Mouse (Mus musculus): Measurements from ENCODE around the gene Afap1. TPM values are rescaled to one million over a fixed set of nuclear protein-coding genes. Genes with fewer than 3 reads are reported as not detected.

Gene Afap1
- polyA plus RNA-seq, 1 experiment from 2014 or later, result 73.7 TPM

- Histone ChIP-seq H3K36me3 (ENCODE audit: control insufficient read depth, insufficient read depth, low read length) (no peaks in the 10 kb centered on the region), H3K27ac (ENCODE audit: low read depth, low read length) (no peak overlapping the region), H3K4me2 (ENCODE audit: low read depth, low read length) (no peak overlapping the region), H3K27me3 (ENCODE audit: control insufficient read depth, insufficient read depth, low read length) (no peaks in the 10 kb centered on the region), H3K4me1 (ENCODE audit: control insufficient read depth, insufficient read depth, low read length) (no peaks in the 10 kb centered on the region), H3K9ac (replicated peaks; ENCODE audit: low read depth, low read length) (no peak overlapping the region), H3K4me3 (ENCODE audit: low read depth, low read length) (no peak overlapping the region), H3K9me3 (ENCODE audit: control insufficient read depth, low read length) (no peaks in the 10 kb centered on the region)
- ATAC-seq (ENCODE audit: low read depth), result no peak
- 93% methylated on average over 5 of the region's 5 CpGs for WGBS
These were observed 16.9 kb upstream of the Afap1 start for GRCm38 (mm10) chr5:35876236-35876635.

GRCm38 (mm10) chr5:35879199-35879598 is 13.9 kb upstream of the Afap1 start:
- H3K9ac ChIP-seq (replicated peaks; ENCODE audit: low read depth, low read length), result no peak overlapping the region
- no peaks in the 10 kb centered on the region for H3K27me3 ChIP-seq (ENCODE audit: control insufficient read depth, insufficient read depth, low read length)
- H3K4me3 ChIP-seq (ENCODE audit: low read depth, low read length), result no peak overlapping the region
- no peaks in the 10 kb centered on the region for H3K4me1 ChIP-seq (ENCODE audit: control insufficient read depth, insufficient read depth, low read length)
- H3K9me3 ChIP-seq (ENCODE audit: control insufficient read depth, low read length), result no peaks in the 10 kb centered on the region
- 53% methylated on average over 8 of the region's 8 CpGs for WGBS
- no peaks in the 10 kb centered on the region for H3K36me3 ChIP-seq (ENCODE audit: control insufficient read depth, insufficient read depth, low read length)
- peak; percentile 61; the same call in 1 of the 2 replicates for ATAC-seq (ENCODE audit: low read depth)
- no peak overlapping the region for H3K27ac ChIP-seq (ENCODE audit: low read depth, low read length)
- H3K4me2 ChIP-seq (ENCODE audit: low read depth, low read length), result no peak overlapping the region

GRCm38 (mm10) chr5:35882391-35882790 is 10.7 kb upstream of the Afap1 start:
- H3K36me3 ChIP-seq (ENCODE audit: control insufficient read depth, insufficient read depth, low read length), result no peaks in the 10 kb centered on the region
- no peak for ATAC-seq (ENCODE audit: low read depth)
- H3K9me3 ChIP-seq (ENCODE audit: control insufficient read depth, low read length), result no peaks in the 10 kb centered on the region
- H3K27me3 ChIP-seq (ENCODE audit: control insufficient read depth, insufficient read depth, low read length), result no peaks in the 10 kb centered on the region
- H3K4me1 ChIP-seq (ENCODE audit: control insufficient read depth, insufficient read depth, low read length), result no peaks in the 10 kb centered on the region
- H3K4me3 ChIP-seq (ENCODE audit: low read depth, low read length), result no peak overlapping the region
- no peak overlapping the region for H3K27ac ChIP-seq (ENCODE audit: low read depth, low read length)
- H3K9ac ChIP-seq (replicated peaks; ENCODE audit: low read depth, low read length), result no peak overlapping the region
- no peak overlapping the region for H3K4me2 ChIP-seq (ENCODE audit: low read depth, low read length)
- 46% methylated on average over 9 of the region's 9 CpGs for WGBS

GRCm38 (mm10) chr5:35884262-35884661 is 8.9 kb upstream of the Afap1 start:
- H3K27ac ChIP-seq (ENCODE audit: low read depth, low read length), result no peak overlapping the region
- H3K4me2 ChIP-seq (ENCODE audit: low read depth, low read length), result no peak overlapping the region
- no peaks in the 10 kb centered on the region for H3K4me1 ChIP-seq (ENCODE audit: control insufficient read depth, insufficient read depth, low read length)
- WGBS, result 36% methylated on average over 11 of the region's 11 CpGs
- no peaks in the 10 kb centered on the region for H3K36me3 ChIP-seq (ENCODE audit: control insufficient read depth, insufficient read depth, low read length)
- H3K27me3 ChIP-seq (ENCODE audit: control insufficient read depth, insufficient read depth, low read length), result no peaks in the 10 kb centered on the region
- no peak overlapping the region for H3K4me3 ChIP-seq (ENCODE audit: low read depth, low read length)
- no peak for ATAC-seq (ENCODE audit: low read depth)
- H3K9me3 ChIP-seq (ENCODE audit: control insufficient read depth, low read length), result no peaks in the 10 kb centered on the region
- no peak overlapping the region for H3K9ac ChIP-seq (replicated peaks; ENCODE audit: low read depth, low read length)

GRCm38 (mm10) chr5:35884689-35885088 is 8.4 kb upstream of the Afap1 start:
- H3K27me3 ChIP-seq (ENCODE audit: control insufficient read depth, insufficient read depth, low read length), result no peaks in the 10 kb centered on the region
- 93% methylated on average over 5 of the region's 5 CpGs for WGBS
- 0 out of 2 replicates have a peak, but pooled peaks have one; percentile 3 for ATAC-seq (ENCODE audit: low read depth)

GRCm38 (mm10) chr5:35888959-35889358 is 4.2 kb upstream of the Afap1 start:
- 58% methylated on average over 9 of the region's 9 CpGs for WGBS
- no peak overlapping the region for H3K27ac ChIP-seq (ENCODE audit: low read depth, low read length)
- H3K9me3 ChIP-seq (ENCODE audit: control insufficient read depth, low read length), result no peaks in the 10 kb centered on the region
- H3K4me3 ChIP-seq (ENCODE audit: low read depth, low read length), result no peak overlapping the region
- no peaks in the 10 kb centered on the region for H3K36me3 ChIP-seq (ENCODE audit: control insufficient read depth, insufficient read depth, low read length)
- no peak overlapping the region for H3K4me2 ChIP-seq (ENCODE audit: low read depth, low read length)
- no peak overlapping the region for H3K9ac ChIP-seq (replicated peaks; ENCODE audit: low read depth, low read length)
- ATAC-seq (ENCODE audit: low read depth), result no peak
- H3K27me3 ChIP-seq (ENCODE audit: control insufficient read depth, insufficient read depth, low read length), result peaks cover 4% of the 10 kb centered on the region; the same call in 1 of the 2 replicates
- 0 out of 2 replicates have a peak, but pooled peaks cover 2% of the 10 kb centered on the region for H3K4me1 ChIP-seq (ENCODE audit: control insufficient read depth, insufficient read depth, low read length)

More at GRCm38 (mm10) chr5:35884689-35885088, 8.4 kb upstream of the Afap1 start:
- Histone ChIP-seq H3K9ac (replicated peaks; ENCODE audit: low read depth, low read length) (no peak overlapping the region), H3K4me3 (ENCODE audit: low read depth, low read length) (no peak overlapping the region), H3K27ac (ENCODE audit: low read depth, low read length) (no peak overlapping the region), H3K9me3 (ENCODE audit: control insufficient read depth, low read length) (no peaks in the 10 kb centered on the region), H3K4me1 (ENCODE audit: control insufficient read depth, insufficient read depth, low read length) (no peaks in the 10 kb centered on the region), H3K4me2 (ENCODE audit: low read depth, low read length) (no peak overlapping the region), H3K36me3 (ENCODE audit: control insufficient read depth, insufficient read depth, low read length) (no peaks in the 10 kb centered on the region)

- Histone ChIP-seq H3K4me3 (ENCODE audit: low read depth, low read length) (no peak overlapping the region), H3K27me3 (ENCODE audit: control insufficient read depth, insufficient read depth, low read length) (peaks cover 5% of the 10 kb centered on the region; the same call in 1 of the 2 replicates), H3K4me2 (ENCODE audit: low read depth, low read length) (no peak overlapping the region), H3K27ac (ENCODE audit: low read depth, low read length) (no peak overlapping the region), H3K9ac (replicated peaks; ENCODE audit: low read depth, low read length) (no peak overlapping the region), H3K4me1 (ENCODE audit: control insufficient read depth, insufficient read depth, low read length) (0 out of 2 replicates have a peak, but pooled peaks cover 2% of the 10 kb centered on the region), H3K9me3 (ENCODE audit: control insufficient read depth, low read length) (no peaks in the 10 kb centered on the region), H3K36me3 (ENCODE audit: control insufficient read depth, insufficient read depth, low read length) (no peaks in the 10 kb centered on the region)
- 32% methylated on average over 2 of the region's 2 CpGs for WGBS
- no peak for ATAC-seq (ENCODE audit: low read depth)
These were observed 3.5 kb upstream of the Afap1 start for GRCm38 (mm10) chr5:35889641-35890040.

GRCm38 (mm10) chr5:35890985-35891730 is 2.0 kb upstream of the Afap1 start:
- Histone ChIP-seq H3K27ac (ENCODE audit: low read depth, low read length) (no peak overlapping the region), H3K4me1 (ENCODE audit: control insufficient read depth, insufficient read depth, low read length) (peaks cover 10% of the 10 kb centered on the region), H3K9ac (replicated peaks; ENCODE audit: low read depth, low read length) (no peak overlapping the region), H3K4me3 (ENCODE audit: low read depth, low read length) (no peak overlapping the region), H3K36me3 (ENCODE audit: control insufficient read depth, insufficient read depth, low read length) (no peaks in the 10 kb centered on the region), H3K4me2 (ENCODE audit: low read depth, low read length) (no peak overlapping the region), H3K27me3 (ENCODE audit: control insufficient read depth, insufficient read depth, low read length) (peaks cover 5% of the 10 kb centered on the region; the same call in 1 of the 2 replicates), H3K9me3 (ENCODE audit: control insufficient read depth, low read length) (no peaks in the 10 kb centered on the region)
- ATAC-seq (ENCODE audit: low read depth), result no peak
- WGBS, result 90% methylated on average over 13 of the region's 13 CpGs

- Histone ChIP-seq H3K9me3 (ENCODE audit: control insufficient read depth, low read length) (no peaks in the 10 kb centered on the region), H3K27me3 (ENCODE audit: control insufficient read depth, insufficient read depth, low read length) (peaks cover 5% of the 10 kb centered on the region; the same call in 1 of the 2 replicates), H3K9ac (replicated peaks; ENCODE audit: low read depth, low read length) (no peak overlapping the region), H3K36me3 (ENCODE audit: control insufficient read depth, insufficient read depth, low read length) (no peaks in the 10 kb centered on the region), H3K4me3 (ENCODE audit: low read depth, low read length) (no peak overlapping the region; the same call in 1 of the 2 replicates), H3K27ac (ENCODE audit: low read depth, low read length) (no peak overlapping the region), H3K4me1 (ENCODE audit: control insufficient read depth, insufficient read depth, low read length) (peaks cover 14% of the 10 kb centered on the region), H3K4me2 (ENCODE audit: low read depth, low read length) (no peak overlapping the region)
- no peak for ATAC-seq (ENCODE audit: low read depth)
- 69% methylated on average over 3 of the region's 3 CpGs for WGBS
These were observed 756 bp upstream of the Afap1 start for GRCm38 (mm10) chr5:35892363-35892762.
